ENCODE assay signal across 24 mouse cellular contexts in genomic region chr2:148537251-148537650, GRCm38 (mm10).
DNase-seq lines count a peak whose midpoint lies in the region; ATAC-seq and TF ChIP-seq lines count a peak whose summit lies in the region.
"Had no signal": no experiment of that assay in that cellular context is flagged by ENCODE, and none has a peak within 500 bp of the region (broad histone marks: within the 10 kb centered on the region; RNA-seq: fewer than 3 reads in every experiment).

No protein-coding gene starts in this region.

- H3K27me3 ChIP-seq in lung, postnatal 0 days (replicated peaks; ENCODE audit: insufficient read depth, low read length): no peaks in the 10 kb centered on the region
- H3K27me3 ChIP-seq: CH12.LX; forebrain, embryonic 13.5 days; heart, embryonic 13.5 days; hindbrain, embryonic 12.5 days; hindbrain, embryonic 15.5 days had no signal

- DNase-seq in heart, adult 11 months: peak; percentile 88
- no peak for DNase-seq in heart, adult 9 months (ENCODE audit: low spot score in 2 of 2)
- peak; percentile 36 for DNase-seq in lung, postnatal 0 days (ENCODE audit: low spot score)
- no peak for DNase-seq in lung, postnatal 14 days
- peak; percentile 54 for DNase-seq in NIH3T3 (ENCODE audit: low read depth)
- DNase-seq in urinary bladder, postnatal 25 days (ENCODE audit: low spot score): no peak
- DNase-seq in cerebellum, adult 9-11 months: no peak
- DNase-seq: adrenal gland, adult 8-10 months; adrenal gland, postnatal 25 days; B cell, adult 2 months; cerebellum, adult 11-12 months; cerebellum, adult 8-10 months; cerebellum, postnatal 14 days; gastrocnemius, postnatal 10 days; gastrocnemius, postnatal 36 days had no signal

- TF ChIP-seq CTCF in lung, postnatal 0 days (IDR thresholded peaks at IDR 0.05): no peak

- H3K27ac ChIP-seq in lung, postnatal 0 days (ENCODE audit: low read length): no peak overlapping the region
- H3K27ac ChIP-seq: forebrain, embryonic 10.5 days; forebrain, embryonic 13.5 days; heart, embryonic 13.5 days; hindbrain, embryonic 12.5 days; hindbrain, embryonic 15.5 days had no signal

- 71% methylated on average over 5 of the region's 5 CpGs for WGBS in lung, postnatal 0 days

- H3K9ac ChIP-seq in lung, postnatal 0 days (replicated peaks; ENCODE audit: low read depth): no peak overlapping the region
- H3K9ac ChIP-seq: forebrain, embryonic 13.5 days; heart, embryonic 13.5 days; hindbrain, embryonic 12.5 days; hindbrain, embryonic 15.5 days had no signal

- H3K36me3 ChIP-seq in lung, postnatal 0 days (ENCODE audit: insufficient read depth, low read length): no peaks in the 10 kb centered on the region
- H3K36me3 ChIP-seq: forebrain, embryonic 10.5 days; G1E; heart, embryonic 13.5 days; hindbrain, embryonic 12.5 days; hindbrain, embryonic 15.5 days had no signal

- no peaks in the 10 kb centered on the region for H3K9me3 ChIP-seq in lung, postnatal 0 days (ENCODE audit: low read length)
- H3K9me3 ChIP-seq: forebrain, embryonic 10.5 days; forebrain, embryonic 13.5 days; heart, embryonic 13.5 days; hindbrain, embryonic 12.5 days; hindbrain, embryonic 15.5 days had no signal

- no peak for TF ChIP-seq EP300 in lung, postnatal 0 days (IDR thresholded peaks at IDR 0.05)

- no peak overlapping the region for H3K4me2 ChIP-seq in lung, postnatal 0 days (replicated peaks; ENCODE audit: low read depth, low read length)
- H3K4me2 ChIP-seq: forebrain, embryonic 13.5 days; heart, embryonic 13.5 days; hindbrain, embryonic 12.5 days; hindbrain, embryonic 15.5 days had no signal

- H3K4me1 ChIP-seq in lung, postnatal 0 days (ENCODE audit: insufficient read depth, low read depth, low read length): no peaks in the 10 kb centered on the region; the same call in 1 of the 2 replicates
- H3K4me1 ChIP-seq: forebrain, embryonic 13.5 days; hindbrain, embryonic 12.5 days; hindbrain, embryonic 15.5 days had no signal

- ATAC-seq in lung, postnatal 0 days: no peak
- ATAC-seq: activated CD4-positive, CD25-positive, alpha-beta regulatory T cell, adult 4 months; forebrain, embryonic 13.5 days; forebrain, embryonic 16.5 days had no signal

- H3K4me3 ChIP-seq in lung, postnatal 0 days (ENCODE audit: low read depth, low read length): no peak overlapping the region
- H3K4me3 ChIP-seq: forebrain, embryonic 10.5 days; forebrain, embryonic 13.5 days; heart, embryonic 13.5 days; hindbrain, embryonic 12.5 days; hindbrain, embryonic 15.5 days had no signal

Comparison
In these comparisons a context has a peak if more than half of its experiments do, and no peak if none do; other contexts are left out.
1. DNase-seq: peak in heart, adult 11 months (single experiment), lung, postnatal 0 days (single experiment) and NIH3T3 (single experiment); none in heart, adult 9 months (0 of 2), lung, postnatal 14 days (single experiment), urinary bladder, postnatal 25 days (single experiment) and cerebellum, adult 9-11 months (single experiment).